Mouse (Mus musculus) liver, postnatal 0 days (tissue): ENCODE data around the gene Cd63. TPM values are rescaled to one million over a fixed set of nuclear protein-coding genes. Genes with fewer than 3 reads are reported as not detected.
A peak's percentile ranks its signal among the peaks of the same experiment; 100 is the strongest.

Source experiments
- ATAC-seq: fragments of 200-750 bp; cut with Nextera tagmentation; 2 replicates; pipeline ENCODE4 v1.8.0; 2017; ENCODE audit warnings: mild to moderate bottlenecking, moderate library complexity
- DNase-seq: peaks from one replicate; pipeline ENCODE4 v3.0.0-alpha.2; 2016
- H3K27ac ChIP-seq: fragments of 300-500 bp; sonication (generic); 2 replicates; pipeline ENCODE4 v1.5.1; 2014; ENCODE audit warnings: antibody characterized with exemption, moderate library complexity, mild to moderate bottlenecking, low read depth
- H3K27me3 ChIP-seq: fragments of 300-500 bp; sonication (generic); 2 replicates; pipeline ENCODE4 v1.6.1; 2014; ENCODE audit warnings: low read length, control low read depth, mixed read lengths; ENCODE audit not compliant: insufficient read depth
- H3K36me3 ChIP-seq: fragments of 300-500 bp; sonication (generic); replicated peaks from 2 replicates; pipeline ENCODE4 v1.6.1; 2014; ENCODE audit warnings: mild to moderate bottlenecking, control low read depth, low read length, moderate library complexity, mixed read lengths; ENCODE audit not compliant: insufficient read depth
- H3K4me1 ChIP-seq: fragments of 300-500 bp; sonication (generic); 2 replicates; pipeline ENCODE4 v1.6.1; 2014; ENCODE audit warnings: antibody characterized with exemption, mild to moderate bottlenecking, control low read depth; ENCODE audit not compliant: insufficient read depth
- H3K4me2 ChIP-seq: fragments of 300-500 bp; sonication (generic); 2 replicates; pipeline ENCODE4 v1.6.1; 2014; ENCODE audit warnings: low read depth, mild to moderate bottlenecking, low read length, moderate library complexity, mixed read lengths
- H3K4me3 ChIP-seq: fragments of 300-500 bp; sonication (generic); 2 replicates; pipeline ENCODE4 v1.5.1; 2014; ENCODE audit warnings: low read depth, low read length
- H3K9ac ChIP-seq: fragments of 300-500 bp; sonication (generic); replicated peaks from 2 replicates; pipeline ENCODE4 v1.6.1; 2014; ENCODE audit warnings: mild to moderate bottlenecking, moderate library complexity
- H3K9me3 ChIP-seq: fragments of 300-500 bp; sonication (generic); 2 replicates; pipeline ENCODE4 v1.6.1; 2016; ENCODE audit warnings: mild to moderate bottlenecking, control low read depth, low read length, mixed read lengths
- CTCF ChIP-seq: sonication (generic); IDR thresholded peaks from 2 replicates; pipeline ENCODE4 v1.5.1; 2016; ENCODE audit warnings: antibody characterized with exemption, low read depth
- EP300 ChIP-seq: IDR thresholded peaks from 2 replicates; pipeline ENCODE4 v1.6.1; 2016; ENCODE audit warnings: antibody characterized with exemption, low read depth, mild to moderate bottlenecking
- WGBS: fragments of 180-500 bp; shearing (Covaris S2); extraction: QIAGEN DNeasy Blood & Tissue Kit; methylation state at CpG from one replicate; pipeline ENCODE4 v1.1.7; 2014; ENCODE audit not compliant: insufficient replicate concordance; 5-methylcytosine and 5-hydroxymethylcytosine counted together
- polyA plus RNA-seq: library from polyadenylated mRNA; unstranded; fragments of >200 nt; fragmentation: Nextera tagmentation; extraction: Ambion mirVana; gene quantifications from 2 replicates; pipeline ENCODE4 v1.2.1, GENCODE M21; 2015

Cd63 gene
- polyA plus RNA-seq, 1 experiment from 2014 or later, result 296 TPM

GRCm38 (mm10) chr10:128917400-128917799 lies 16.6 kb downstream of the Cd63 start:
- Histone ChIP-seq H3K4me1 (peaks cover 24% of the 10 kb centered on the region), H3K4me2 (no peak overlapping the region), H3K36me3 (0 out of 2 replicates have a peak, but pooled peaks cover 20% of the 10 kb centered on the region), H3K9ac (no peak overlapping the region), H3K9me3 (no peaks in the 10 kb centered on the region), H3K27me3 (no peaks in the 10 kb centered on the region), H3K27ac (no peak overlapping the region), H3K4me3 (no peak overlapping the region)
- WGBS, result 81% methylated on average over 6 of the region's 6 CpGs
- no peak for ATAC-seq
- no peak for DNase-seq
- TF ChIP-seq EP300 (no peak), CTCF (no peak)

- Histone ChIP-seq H3K36me3 (0 out of 2 replicates have a peak, but pooled peaks cover 18% of the 10 kb centered on the region), H3K9me3 (no peaks in the 10 kb centered on the region), H3K4me1 (peaks cover 28% of the 10 kb centered on the region), H3K4me3 (0 out of 2 replicates have a peak overlapping the region, but pooled peaks have one; percentile 2), H3K27ac (0 out of 2 replicates have a peak overlapping the region, but pooled peaks have one; percentile 41), H3K4me2 (peak overlapping the region; percentile 31), H3K27me3 (no peaks in the 10 kb centered on the region), H3K9ac (peak overlapping the region; percentile 48)
- ATAC-seq, result no peak
- 77% methylated on average over 7 of the region's 7 CpGs for WGBS
- TF ChIP-seq EP300 (no peak), CTCF (no peak)
- DNase-seq, result no peak
Measured at GRCm38 (mm10) chr10:128918246-128918645, 17.5 kb downstream of the Cd63 start.

GRCm38 (mm10) chr10:128919203-128919631 lies 18.4 kb downstream of the Cd63 start:
- peak; percentile 41 for ATAC-seq

DNA sequence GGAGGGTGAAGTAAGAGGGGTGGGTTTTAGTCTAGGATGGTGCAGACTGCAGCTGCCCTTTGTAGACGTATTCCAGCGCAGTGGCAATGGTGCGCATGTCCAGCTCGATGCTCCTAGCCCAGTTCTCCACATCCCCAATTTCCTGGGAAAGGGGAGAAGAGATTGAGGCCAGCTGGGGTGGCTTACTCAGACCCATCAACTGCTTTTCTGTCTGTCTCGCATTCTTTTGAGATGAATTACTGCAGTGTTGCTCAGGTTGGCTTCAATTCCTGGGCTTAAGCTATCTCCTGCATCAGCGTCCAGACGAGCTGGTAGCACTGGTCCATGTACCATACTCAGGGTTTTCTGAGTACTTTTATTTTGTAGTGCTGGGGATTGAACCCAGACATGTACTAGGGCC lies 19.2 kb downstream of the Cd63 start:
- no peak for ATAC-seq
- 0 out of 2 replicates have a peak, but pooled peaks cover 10% of the 10 kb centered on the region for H3K36me3 ChIP-seq
- H3K27me3 ChIP-seq, result no peaks in the 10 kb centered on the region
- no peak overlapping the region for H3K4me3 ChIP-seq
- no peaks in the 10 kb centered on the region for H3K9me3 ChIP-seq
- 79% methylated on average over 7 of the region's 7 CpGs for WGBS
- H3K4me1 ChIP-seq, result peaks cover 37% of the 10 kb centered on the region
- H3K27ac ChIP-seq, result no peak overlapping the region
- no peak for DNase-seq
- H3K4me2 ChIP-seq, result no peak overlapping the region
- TF ChIP-seq CTCF (no peak), EP300 (no peak)
- no peak overlapping the region for H3K9ac ChIP-seq

More at GRCm38 (mm10) chr10:128919203-128919631, 18.4 kb downstream of the Cd63 start:
- 46% methylated on average over 6 of the region's 6 CpGs for WGBS
- peak; percentile 53 for DNase-seq
- Histone ChIP-seq H3K9me3 (no peaks in the 10 kb centered on the region), H3K4me3 (no peak overlapping the region), H3K9ac (no peak overlapping the region), H3K4me1 (peaks cover 37% of the 10 kb centered on the region), H3K4me2 (0 out of 2 replicates have a peak overlapping the region, but pooled peaks have one; percentile 31), H3K27me3 (no peaks in the 10 kb centered on the region), H3K27ac (peak overlapping the region; percentile 41), H3K36me3 (0 out of 2 replicates have a peak, but pooled peaks cover 10% of the 10 kb centered on the region)
- TF ChIP-seq CTCF (no peak), EP300 (no peak)

DNA sequence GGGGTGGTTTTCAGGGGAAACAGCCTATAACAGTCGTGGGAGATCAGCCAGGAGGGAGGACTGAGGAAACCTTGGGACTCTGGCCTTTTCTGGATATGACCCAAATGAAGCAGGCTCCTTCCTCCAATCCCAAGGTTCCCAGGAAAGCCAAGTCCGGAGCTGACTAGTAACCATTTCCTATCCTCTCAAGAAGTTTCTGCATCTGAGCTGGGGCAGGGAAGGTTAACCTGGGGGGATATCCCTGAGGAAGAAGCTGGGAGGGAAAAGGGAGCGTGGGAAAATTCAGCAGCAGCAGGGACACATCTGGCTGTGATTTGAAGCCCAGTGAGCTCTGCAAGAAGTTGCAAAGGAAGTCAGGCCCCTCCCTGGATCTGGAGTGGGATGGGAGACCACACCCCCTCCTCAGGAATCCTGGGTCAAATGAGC lies 20.0 kb downstream of the Cd63 start:
- Histone ChIP-seq H3K27me3 (no peaks in the 10 kb centered on the region), H3K4me2 (no peak overlapping the region), H3K9me3 (no peaks in the 10 kb centered on the region), H3K36me3 (0 out of 2 replicates have a peak, but pooled peaks cover 10% of the 10 kb centered on the region), H3K9ac (no peak overlapping the region), H3K27ac (no peak overlapping the region), H3K4me1 (peaks cover 37% of the 10 kb centered on the region), H3K4me3 (no peak overlapping the region)
- no peak for DNase-seq
- TF ChIP-seq EP300, result no peak
- no peak for TF ChIP-seq CTCF
- WGBS, result 73% methylated on average over 3 of the region's 3 CpGs
- ATAC-seq, result no peak

GRCm38 (mm10) chr10:128921251-128921650 lies 20.5 kb downstream of the Cd63 start:
- Histone ChIP-seq H3K4me1 (peaks cover 37% of the 10 kb centered on the region), H3K36me3 (0 out of 2 replicates have a peak, but pooled peaks cover 10% of the 10 kb centered on the region), H3K9me3 (no peaks in the 10 kb centered on the region), H3K27ac (no peak overlapping the region), H3K4me3 (no peak overlapping the region), H3K27me3 (no peaks in the 10 kb centered on the region), H3K4me2 (no peak overlapping the region), H3K9ac (no peak overlapping the region)
- WGBS, result 47% methylated on average over 1 of the region's 1 CpGs
- ATAC-seq (no peak), DNase-seq (no peak)
- no peak for TF ChIP-seq EP300
